Mouse (Mus musculus) heart, postnatal 36 days (tissue): ENCODE data around the gene Yars. TPM values are rescaled to one million over a fixed set of nuclear protein-coding genes. Genes with fewer than 3 reads are reported as not detected.
A peak's percentile ranks its signal among the peaks of the same experiment; 100 is the strongest.

Experiments
- DNase-seq, 2 experiments: peaks; one replicate each; pipeline ENCODE4 v3.0.0; 2021 to 2022
- intact Hi-C: fragments of 180-260 bp; cut with DNase I; formaldehyde crosslinking; loops from one replicate; pipeline ENCODE4 v1.15.1; 2025
- total RNA-seq, 2 experiments: library from RNA; stranded (reverse); gene quantifications; 2 replicates each; pipeline ENCODE4 v1.2.3; 2021

Yars gene
- total RNA-seq, 2 experiments from 2014 or later: 26.3 to 31.0 TPM

- no peak for DNase-seq
Observed at GRCm38 (mm10) chr4:129226441-129226963, 36.9 kb downstream of the Yars start.

DNA sequence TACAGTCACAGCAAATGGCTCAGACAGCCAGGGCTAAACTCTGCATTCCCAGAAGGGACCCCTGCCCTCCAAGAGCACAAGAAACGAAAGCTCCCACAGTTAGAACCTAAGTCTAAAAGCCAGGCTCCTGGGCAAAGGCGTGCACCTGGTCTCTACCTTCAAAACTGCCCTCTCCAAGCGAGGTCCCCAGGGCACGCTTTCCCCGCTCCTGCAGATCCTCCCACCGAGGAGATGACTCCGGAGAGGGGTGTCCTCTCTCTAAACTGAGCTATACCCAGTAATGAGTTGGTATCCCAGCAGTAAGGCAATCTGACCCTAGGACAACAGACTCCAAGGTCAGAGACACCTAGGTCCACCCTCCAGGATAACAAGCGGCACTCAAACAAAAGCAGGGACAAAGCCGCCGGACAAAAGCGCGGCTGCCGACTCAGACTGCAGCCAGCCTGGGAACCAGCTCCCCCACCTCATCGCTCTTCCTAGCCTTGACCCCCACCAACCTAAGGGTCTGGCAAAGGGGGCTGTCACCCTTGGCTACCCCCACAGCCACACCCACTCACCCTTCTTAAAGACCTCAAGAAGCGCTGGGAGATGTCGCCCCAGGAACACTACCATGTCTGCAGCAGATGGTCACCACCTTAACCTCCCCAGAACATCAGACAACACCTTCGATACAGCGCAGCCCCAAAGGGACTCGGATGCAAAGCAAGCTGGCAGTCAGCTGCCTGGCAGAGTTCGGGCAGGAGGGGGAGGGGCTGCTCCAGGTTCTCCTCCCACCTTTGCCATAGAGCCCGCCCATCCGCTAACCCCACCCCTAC, 37.8 kb downstream of the Yars start:
- intact Hi-C loops: loop anchor here (5.0 kb wide), 1 partner anchor 35 kb away; the partner anchor contains the start of gene C77080
- DNase-seq: no peak

More at GRCm38 (mm10) chr4:129226441-129226963, 36.9 kb downstream of the Yars start:
- intact Hi-C loops: loop anchor here (5.0 kb wide), 1 partner anchor 36 kb away; the partner anchor contains the start of gene C77080

DNA sequence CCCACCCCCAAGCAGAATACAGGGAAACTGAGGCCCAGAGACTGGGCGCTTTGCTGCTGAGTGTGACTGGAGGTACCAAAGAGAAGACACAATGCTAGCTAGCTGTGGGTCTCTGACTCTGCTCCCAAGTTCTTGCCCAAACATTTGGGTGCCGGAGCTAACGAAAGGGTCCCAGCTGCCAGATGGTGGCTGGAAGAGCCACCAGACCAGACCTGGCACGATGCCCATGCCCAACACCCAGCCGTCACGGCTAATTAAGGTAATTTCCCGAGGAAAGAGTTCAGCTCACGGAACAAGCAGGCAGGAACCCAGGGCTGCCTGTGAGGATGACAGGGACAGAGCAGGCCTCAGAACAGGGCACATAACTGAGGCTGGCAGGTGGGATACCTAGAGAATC, 38.4 kb downstream of the Yars start:
- DNase-seq: no peak
- intact Hi-C loops: loop anchor here (5.0 kb wide), 1 partner anchor 34 kb away; the partner anchor contains the start of gene C77080

DNA sequence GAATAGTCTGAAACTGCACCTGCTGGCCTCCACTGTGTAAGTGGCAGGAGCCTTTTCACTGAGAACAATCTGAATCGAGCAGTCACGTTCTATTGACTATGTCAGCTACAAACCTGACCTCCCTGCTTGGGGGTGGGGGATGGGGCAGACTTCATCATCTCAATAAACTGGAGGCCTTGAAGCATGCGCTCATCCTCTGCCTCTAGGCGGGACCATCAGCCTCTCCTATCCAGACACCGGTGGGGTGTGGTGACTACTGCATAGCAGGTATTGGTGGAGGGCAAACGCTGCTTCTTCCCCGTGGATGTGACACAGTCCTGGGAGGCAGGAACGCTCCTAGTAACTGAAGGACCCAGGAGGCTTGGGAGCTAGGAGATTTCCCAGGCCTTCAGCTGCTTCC, 41.4 kb downstream of the Yars start:
- intact Hi-C loops: no loop called here
- no peak for DNase-seq

GRCm38 (mm10) chr4:129231594-129232450, 42.3 kb downstream of the Yars start:
- no peak for DNase-seq
- intact Hi-C loops: no loop called here

- intact Hi-C loops: no loop called here
- DNase-seq: no peak
Observed at GRCm38 (mm10) chr4:129232561-129233360, 43.2 kb downstream of the Yars start.

GRCm38 (mm10) chr4:129234488-129234887, 44.9 kb downstream of the Yars start:
- intact Hi-C loops: no loop called here
- DNase-seq: no peak

- no peak for DNase-seq
- intact Hi-C loops: no loop called here
Observed at GRCm38 (mm10) chr4:129235147-129235546, 45.6 kb downstream of the Yars start.

DNA sequence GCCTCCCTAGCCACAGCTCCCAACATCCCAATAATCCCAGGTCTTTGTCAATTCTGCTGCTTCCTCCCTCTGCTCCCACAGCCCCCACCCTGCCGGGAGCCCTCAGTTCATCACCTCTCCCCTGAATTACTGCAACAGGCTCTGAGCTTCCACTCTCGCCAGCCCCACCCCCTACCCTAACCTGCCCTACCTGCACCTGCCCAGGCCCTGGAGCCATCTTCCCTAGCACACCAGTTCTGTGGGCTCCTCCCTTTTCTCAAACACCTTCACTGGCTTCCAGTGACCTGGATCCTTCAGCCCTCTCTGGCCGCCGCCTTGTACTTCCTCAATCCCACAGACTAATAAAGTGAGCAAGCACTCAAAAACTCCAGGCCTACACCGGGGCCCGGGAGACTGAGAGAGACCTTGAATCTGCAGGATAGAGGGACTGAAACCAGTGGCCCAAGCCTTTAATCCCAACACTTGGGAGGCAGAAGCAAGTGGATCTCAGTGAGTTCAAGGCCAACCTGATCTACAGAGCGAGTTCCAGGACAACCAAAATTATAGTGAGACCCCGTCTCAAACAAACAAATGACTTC, 46.8 kb downstream of the Yars start:
- DNase-seq: no peak
- intact Hi-C loops: no loop called here

GRCm38 (mm10) chr4:129237843-129238441, 48.4 kb downstream of the Yars start:
- no peak for DNase-seq
- intact Hi-C loops: no loop called here

GRCm38 (mm10) chr4:129238579-129239016, 49.0 kb downstream of the Yars start:
- intact Hi-C loops: no loop called here
- no peak for DNase-seq

DNA sequence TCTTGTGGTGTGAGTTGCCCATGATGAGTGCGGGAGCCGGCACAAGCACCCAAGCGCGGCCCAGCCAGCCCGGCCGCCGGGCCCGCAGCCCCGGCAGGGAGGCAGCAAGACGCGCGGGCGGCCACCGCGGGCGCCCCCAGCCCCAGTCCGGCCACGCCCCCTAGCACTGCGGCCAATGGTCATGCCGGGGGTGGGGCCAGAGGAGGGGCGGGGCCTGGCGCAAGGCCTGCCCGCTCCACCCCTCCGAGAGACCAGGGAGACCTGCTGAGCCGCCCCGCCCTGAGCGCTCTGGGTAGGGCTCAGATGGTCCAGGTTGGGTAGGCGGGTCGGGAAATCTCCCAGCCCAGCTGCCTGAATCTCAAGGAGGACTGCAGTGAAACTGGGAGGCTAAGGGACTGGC, 49.5 kb downstream of the Yars start:
- DNase-seq: peak in 1 of 2 experiments; percentile 44
- intact Hi-C loops: no loop called here

DNA sequence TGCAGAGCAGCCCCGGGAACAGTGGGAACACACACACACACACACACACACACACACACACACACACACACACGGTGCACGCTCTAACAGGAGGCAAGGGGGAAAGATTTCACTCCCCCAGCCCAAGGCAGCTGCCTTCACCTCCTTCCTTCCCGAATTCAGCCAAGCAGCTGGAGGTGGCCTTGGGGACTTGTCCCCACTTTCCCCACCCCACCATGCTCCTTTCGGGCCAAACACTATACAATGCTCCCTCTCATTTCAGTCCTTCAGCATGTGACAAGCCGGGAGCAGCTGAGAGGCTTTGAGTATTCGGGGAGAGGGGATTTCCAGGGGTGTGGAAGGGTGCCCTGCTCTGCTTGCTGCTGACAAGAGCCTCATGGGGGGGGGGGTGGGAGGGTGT, 52.3 kb downstream of the Yars start:
- intact Hi-C loops: no loop called here
- DNase-seq: no peak

DNA sequence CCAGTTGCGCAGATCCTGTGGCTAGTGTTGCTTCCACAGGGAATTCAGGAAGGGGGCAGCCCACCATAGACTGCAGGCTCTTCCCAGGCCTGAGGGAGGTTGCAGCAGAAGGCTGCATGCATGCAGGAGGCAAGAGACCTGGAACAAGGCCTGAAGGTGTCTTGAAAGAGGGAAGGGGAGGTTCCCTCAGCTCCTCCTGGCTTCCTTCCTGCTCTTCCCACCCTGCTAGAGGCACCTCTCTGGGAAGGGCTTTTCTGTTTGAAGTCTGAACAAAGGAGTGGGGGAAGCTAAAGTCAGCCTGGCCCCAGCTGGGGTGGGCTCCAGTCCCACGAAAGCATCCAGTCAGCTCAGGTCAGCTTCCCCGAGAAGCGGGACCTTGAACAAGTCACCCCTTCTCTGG, 52.8 kb downstream of the Yars start:
- intact Hi-C loops: no loop called here
- no peak for DNase-seq

DNA sequence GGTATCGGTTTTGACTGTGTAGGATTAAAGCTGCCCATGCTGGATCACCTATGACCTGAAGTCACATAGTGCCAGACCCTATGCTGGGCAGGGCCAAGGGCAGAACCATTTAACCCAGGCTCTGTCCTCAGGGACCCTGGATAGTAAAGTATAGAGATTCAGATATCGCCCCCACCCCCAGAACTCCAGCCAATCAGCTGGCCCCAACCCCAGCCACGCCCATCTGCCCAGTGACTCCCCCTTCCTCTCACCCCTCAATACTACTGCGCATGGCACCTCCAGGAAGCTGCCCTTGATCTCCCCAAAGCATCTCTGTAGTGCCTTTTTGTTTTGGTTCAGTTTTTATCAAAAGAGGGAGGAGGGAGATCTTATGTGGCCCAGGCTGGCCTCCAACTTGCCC, 53.2 kb downstream of the Yars start:
- no peak for DNase-seq
- intact Hi-C loops: no loop called here

GRCm38 (mm10) chr4:129244802-129245201, 55.2 kb downstream of the Yars start:
- no peak for DNase-seq
- intact Hi-C loops: no loop called here

DNA sequence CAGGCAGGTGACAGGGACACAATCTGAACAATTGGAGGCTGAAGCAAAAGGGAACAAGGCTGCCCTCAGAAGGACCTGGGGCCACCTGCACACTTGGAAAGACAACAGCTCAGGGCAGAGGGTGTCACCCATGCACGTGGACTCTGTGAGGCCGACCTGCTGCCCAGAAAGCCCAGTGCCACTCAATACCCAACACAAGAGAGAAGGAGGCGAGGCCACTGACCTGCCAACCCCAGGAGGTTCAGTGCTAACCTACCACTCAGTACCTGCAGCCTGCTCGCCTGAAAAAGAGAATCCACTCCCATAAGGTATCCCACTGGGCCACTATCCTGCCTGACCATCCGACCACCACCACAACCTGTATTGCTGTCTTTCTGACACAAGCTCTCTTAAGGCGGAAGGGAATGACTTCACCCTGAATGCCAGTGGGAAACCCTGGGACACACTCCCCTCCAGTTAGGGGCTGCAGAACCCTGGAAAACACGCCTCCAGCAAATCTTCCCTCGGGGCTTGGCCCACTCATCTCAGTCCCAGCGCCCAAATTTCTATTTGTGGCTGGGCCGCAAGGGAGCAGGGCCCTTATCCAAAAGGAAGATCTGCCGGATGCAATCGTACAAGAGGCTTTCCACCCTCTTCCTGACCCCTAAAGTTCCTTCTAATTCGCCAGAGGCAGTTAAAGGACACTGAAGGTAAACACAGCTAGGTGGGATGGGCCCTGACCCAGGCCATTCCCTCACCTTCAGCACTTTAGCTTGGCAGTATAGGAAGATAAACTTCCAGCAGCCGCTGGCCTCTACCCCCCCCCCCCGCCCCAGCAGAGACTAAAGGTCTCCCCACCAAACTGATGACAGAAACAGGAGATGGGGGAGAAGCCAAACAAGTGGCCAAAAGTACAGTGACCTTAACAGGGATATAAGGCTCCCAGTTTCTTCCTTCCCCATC, 57.1 kb downstream of the Yars start:
- intact Hi-C loops: loop anchor here (2.0 kb wide), 1 partner anchor 28 kb away; no protein-coding TSS in a partner anchor
- no peak for DNase-seq
